14 mouse cellular contexts compared by ENCODE assay signal in the genomic region with DNA sequence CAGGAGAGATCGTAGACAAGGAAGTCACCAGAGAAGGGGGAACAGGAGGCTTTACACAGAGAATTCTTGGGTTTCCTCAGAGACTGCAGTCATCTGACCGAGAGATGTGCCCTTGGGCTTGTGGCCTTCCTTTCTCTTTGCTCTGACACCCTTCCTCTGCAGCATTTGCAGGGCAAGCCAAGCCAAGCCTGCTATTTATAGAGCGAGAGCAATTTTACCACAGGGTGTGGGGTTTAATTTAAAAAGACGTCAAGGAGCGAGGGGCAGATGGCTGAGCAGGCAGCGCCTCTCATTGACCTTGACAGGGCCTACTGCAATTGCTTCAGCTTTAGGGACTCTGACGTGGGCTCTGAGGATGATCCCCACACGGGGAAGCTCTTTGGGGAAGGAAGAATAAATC. TPM values are rescaled to one million over a fixed set of nuclear protein-coding genes. Genes with fewer than 3 reads are reported as not detected.
DNase-seq lines count a peak whose midpoint lies in the region; ATAC-seq lines count a peak whose summit lies in the region.
"Had no signal": no experiment of that assay in that cellular context is flagged by ENCODE, and none has a peak within 500 bp of the region (broad histone marks: within the 10 kb centered on the region; RNA-seq: fewer than 3 reads in every experiment).

No protein-coding gene starts in this region.

- H3K4me3 ChIP-seq in heart, embryonic 11.5 days (ENCODE audit: low read depth, low read length) = no peak overlapping the region
- no peak overlapping the region for H3K4me3 ChIP-seq in forebrain, embryonic 12.5 days (replicated peaks)
- H3K4me3 ChIP-seq: embryonic facial prominence, embryonic 13.5 days; intestine, embryonic 15.5 days; lung, embryonic 15.5 days; megakaryocyte, embryonic 14.5 days had no signal

- no peaks in the 10 kb centered on the region for H3K27me3 ChIP-seq in heart, embryonic 11.5 days (ENCODE audit: control insufficient read depth, insufficient read depth, low read length)
- H3K27me3 ChIP-seq in forebrain, embryonic 12.5 days = no peaks in the 10 kb centered on the region
- H3K27me3 ChIP-seq: embryonic facial prominence, embryonic 13.5 days; lung, embryonic 15.5 days had no signal

- H3K4me1 ChIP-seq in heart, embryonic 11.5 days (ENCODE audit: control insufficient read depth, insufficient read depth, low read length) = peaks cover 18% of the 10 kb centered on the region
- no peaks in the 10 kb centered on the region for H3K4me1 ChIP-seq in forebrain, embryonic 12.5 days
- H3K4me1 ChIP-seq: lung, embryonic 15.5 days; megakaryocyte, embryonic 14.5 days had no signal

- no peaks in the 10 kb centered on the region for H3K36me3 ChIP-seq in heart, embryonic 11.5 days (ENCODE audit: control insufficient read depth, insufficient read depth, low read length)
- no peaks in the 10 kb centered on the region for H3K36me3 ChIP-seq in forebrain, embryonic 12.5 days (replicated peaks)
- H3K36me3 ChIP-seq: embryonic facial prominence, embryonic 13.5 days; intestine, embryonic 15.5 days; lung, embryonic 15.5 days had no signal

- no peak for ATAC-seq in heart, embryonic 11.5 days (replicated peaks; ENCODE audit: insufficient number of reproducible peaks, low FRiP score, low TSS enrichment)
- ATAC-seq in forebrain, embryonic 12.5 days (ENCODE audit: low FRiP score) = no peak
- ATAC-seq: forebrain, embryonic 14.5 days; intestine, embryonic 15.5 days had no signal

- 0 out of 2 replicates have a peak overlapping the region, but pooled peaks have one; percentile 43 for H3K9ac ChIP-seq in heart, embryonic 11.5 days (ENCODE audit: low read depth, low read length)
- no peak overlapping the region for H3K9ac ChIP-seq in forebrain, embryonic 12.5 days
- H3K9ac ChIP-seq: embryonic facial prominence, embryonic 13.5 days; intestine, embryonic 15.5 days; lung, embryonic 15.5 days had no signal

- H3K27ac ChIP-seq in heart, embryonic 11.5 days (ENCODE audit: low read depth, low read length) = peak overlapping the region; percentile 73
- no peak overlapping the region for H3K27ac ChIP-seq in forebrain, embryonic 12.5 days
- H3K27ac ChIP-seq: embryonic facial prominence, embryonic 13.5 days; intestine, embryonic 15.5 days; lung, embryonic 15.5 days had no signal

- DNase-seq in gastrocnemius, postnatal 25 days = peak; percentile 9
- no peak for DNase-seq in gastrocnemius, postnatal 10 days
- DNase-seq in cerebellum, adult 9-11 months = peak; percentile 73
- DNase-seq in heart, postnatal 4 days = peak; percentile 66
- no peak for DNase-seq in spleen, adult 18-20 months
- DNase-seq in frontal cortex, postnatal 10 days (ENCODE audit: low spot score in 2 of 2) = no peak
- DNase-seq: kidney, postnatal 10 days had no signal

- 60% methylated on average over 8 of the region's 8 CpGs for WGBS in heart, embryonic 11.5 days (ENCODE audit: insufficient replicate concordance)
- 89% methylated on average over 8 of the region's 8 CpGs for WGBS in forebrain, embryonic 12.5 days

- H3K4me2 ChIP-seq in heart, embryonic 11.5 days = no peak overlapping the region
- H3K4me2 ChIP-seq in forebrain, embryonic 12.5 days = no peak overlapping the region
- H3K4me2 ChIP-seq: embryonic facial prominence, embryonic 13.5 days; intestine, embryonic 15.5 days; lung, embryonic 15.5 days had no signal

- H3K9me3 ChIP-seq in heart, embryonic 11.5 days (replicated peaks; ENCODE audit: control insufficient read depth, low read length) = no peaks in the 10 kb centered on the region
- no peaks in the 10 kb centered on the region for H3K9me3 ChIP-seq in forebrain, embryonic 12.5 days
- H3K9me3 ChIP-seq: embryonic facial prominence, embryonic 13.5 days; intestine, embryonic 15.5 days; lung, embryonic 15.5 days had no signal

RNA-seq across cellular contexts. Expression of gene Gatb, which starts 55.3 kb away (rescaled TPM):
- total RNA-seq in gastrocnemius, postnatal 25 days (2021) = 10 to 100 TPM; 13.7 to 16.8 TPM
- 10 to 100 TPM; 13.6 to 13.8 TPM for total RNA-seq in gastrocnemius, postnatal 10 days (2021)
- polyA plus RNA-seq in heart, embryonic 11.5 days (2014; fragmentation: Nextera tagmentation; extraction: Ambion mirVana) = 34.4 and 38.3 TPM in 2 replicates
- total RNA-seq in heart, postnatal 4 days (2021) = 10 to 100 TPM; 26.4 to 28.0 TPM
- polyA plus RNA-seq in forebrain, embryonic 12.5 days (2016; fragmentation: Nextera tagmentation; extraction: Ambion mirVana) = 20.3 and 25.3 TPM in 2 replicates

Comparison
In these comparisons a context has a peak if more than half of its experiments do, and no peak if none do; other contexts are left out.
1. DNase-seq: peak in gastrocnemius, postnatal 25 days (single experiment), cerebellum, adult 9-11 months (single experiment) and heart, postnatal 4 days (single experiment); none in gastrocnemius, postnatal 10 days (single experiment), spleen, adult 18-20 months (0 of 2) and frontal cortex, postnatal 10 days (0 of 2).